Mouse (Mus musculus): Measurements from ENCODE around the gene Itgbl1. TPM values are rescaled to one million over a fixed set of nuclear protein-coding genes. Genes with fewer than 3 reads are reported as not detected.

Gene Itgbl1
- polyA plus RNA-seq, 1 experiment from 2014 or later = 4.9 TPM

GRCm38 (mm10) chr14:123990591-123991195 lies 330.9 kb downstream of the Itgbl1 start:
- H3K9ac ChIP-seq = no peak overlapping the region
- no peaks in the 10 kb centered on the region for H3K4me1 ChIP-seq
- 73% methylated on average over 2 of the region's 2 CpGs for WGBS
- no peaks in the 10 kb centered on the region for H3K27me3 ChIP-seq
- ATAC-seq (ENCODE audit: insufficient number of reproducible peaks, low FRiP score, low TSS enrichment, low read depth) = no peak
- no peaks in the 10 kb centered on the region for H3K36me3 ChIP-seq
- no peak overlapping the region for H3K27ac ChIP-seq (replicated peaks)
- no peak overlapping the region for H3K4me2 ChIP-seq (replicated peaks)
- no peak overlapping the region for H3K4me3 ChIP-seq (replicated peaks)
- no peaks in the 10 kb centered on the region for H3K9me3 ChIP-seq (replicated peaks)

Other genes starting within 250 kb of the Itgbl1 start
- 1.2 and 1.5 TPM in 2 replicates for gene Nalcn, start 32.8 kb upstream of the Itgbl1 start, polyA plus RNA-seq (2015; fragmentation: Nextera tagmentation; extraction: Ambion mirVana)